Mouse (Mus musculus): Measurements from ENCODE around the gene Sox6. TPM values are rescaled to one million over a fixed set of nuclear protein-coding genes. Genes with fewer than 3 reads are reported as not detected.

Sox6 gene
- polyA plus RNA-seq, 1 experiment from 2014 or later = 37.5 TPM

DNA sequence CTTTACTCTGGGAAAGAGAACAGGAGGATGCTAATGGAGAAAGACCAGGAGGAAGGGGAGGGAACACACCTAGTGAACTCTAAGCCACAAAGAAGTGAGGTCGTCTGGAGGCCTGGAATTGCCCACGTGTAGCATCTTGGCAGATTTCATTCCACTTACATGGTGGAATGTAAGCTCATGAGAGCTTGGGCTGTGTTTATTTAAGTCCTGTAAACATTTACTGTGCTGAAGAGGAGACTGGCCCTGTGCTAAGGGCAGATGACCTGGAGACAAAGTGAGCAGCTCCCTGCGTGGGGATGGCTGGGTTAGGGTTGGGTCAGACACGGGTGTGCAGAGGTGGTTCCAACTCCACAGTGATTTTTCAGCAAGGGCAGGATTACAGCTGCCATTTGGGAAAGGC, 576.3 kb downstream of the Sox6 start:
- 22% methylated on average over 4 of the region's 4 CpGs for WGBS
- H3K27ac ChIP-seq (ENCODE audit: low read length) = no peak overlapping the region
- H3K4me3 ChIP-seq (replicated peaks; ENCODE audit: low read length) = no peak overlapping the region
- no peak overlapping the region for H3K9ac ChIP-seq (ENCODE audit: low read length)
- no peaks in the 10 kb centered on the region; the same call in 1 of the 2 replicates for H3K9me3 ChIP-seq (replicated peaks; ENCODE audit: control insufficient read depth, low read length)
- ATAC-seq (ENCODE audit: insufficient read depth, low FRiP score) = no peak
- no peak overlapping the region for H3K4me2 ChIP-seq (ENCODE audit: low read depth, low read length)
- no peaks in the 10 kb centered on the region for H3K27me3 ChIP-seq (ENCODE audit: control insufficient read depth, insufficient read depth, low read length)
- no peaks in the 10 kb centered on the region for H3K36me3 ChIP-seq (ENCODE audit: control insufficient read depth, insufficient read depth, low read length)
- H3K4me1 ChIP-seq (ENCODE audit: control insufficient read depth, insufficient read depth, low read length) = 0 out of 2 replicates have a peak, but pooled peaks cover 6% of the 10 kb centered on the region

DNA sequence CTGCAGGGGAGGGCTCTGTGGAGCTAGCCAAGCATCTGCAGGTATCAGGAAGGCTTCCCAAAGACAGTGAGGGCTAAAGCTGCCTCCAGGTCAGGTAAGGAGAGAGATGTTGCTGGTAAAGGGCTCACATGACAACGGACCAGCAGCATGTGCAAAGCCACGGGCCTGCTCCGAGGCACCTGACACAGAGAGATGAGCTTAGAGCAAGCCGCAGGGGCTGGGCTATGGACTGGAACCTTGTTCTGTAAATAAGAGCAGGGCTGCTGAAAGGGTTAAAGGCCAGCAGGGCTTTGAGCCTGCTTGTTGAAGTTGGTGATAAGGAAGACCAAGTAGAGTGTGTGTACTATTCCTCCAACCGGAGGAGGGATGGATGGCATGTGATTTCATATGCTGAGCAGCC, 583.6 kb downstream of the Sox6 start:
- H3K27me3 ChIP-seq (ENCODE audit: control insufficient read depth, insufficient read depth, low read length) = no peaks in the 10 kb centered on the region
- H3K9me3 ChIP-seq (replicated peaks; ENCODE audit: control insufficient read depth, low read length) = no peaks in the 10 kb centered on the region
- no peak overlapping the region for H3K27ac ChIP-seq (ENCODE audit: low read length)
- no peaks in the 10 kb centered on the region for H3K36me3 ChIP-seq (ENCODE audit: control insufficient read depth, insufficient read depth, low read length)
- ATAC-seq (ENCODE audit: insufficient read depth, low FRiP score) = no peak
- 71% methylated on average over 5 of the region's 5 CpGs for WGBS
- no peak overlapping the region for H3K4me3 ChIP-seq (replicated peaks; ENCODE audit: low read length)
- no peak overlapping the region for H3K9ac ChIP-seq (ENCODE audit: low read length)
- H3K4me2 ChIP-seq (ENCODE audit: low read depth, low read length) = no peak overlapping the region
- peaks cover 6% of the 10 kb centered on the region; the same call in 1 of the 2 replicates for H3K4me1 ChIP-seq (ENCODE audit: control insufficient read depth, insufficient read depth, low read length)

DNA sequence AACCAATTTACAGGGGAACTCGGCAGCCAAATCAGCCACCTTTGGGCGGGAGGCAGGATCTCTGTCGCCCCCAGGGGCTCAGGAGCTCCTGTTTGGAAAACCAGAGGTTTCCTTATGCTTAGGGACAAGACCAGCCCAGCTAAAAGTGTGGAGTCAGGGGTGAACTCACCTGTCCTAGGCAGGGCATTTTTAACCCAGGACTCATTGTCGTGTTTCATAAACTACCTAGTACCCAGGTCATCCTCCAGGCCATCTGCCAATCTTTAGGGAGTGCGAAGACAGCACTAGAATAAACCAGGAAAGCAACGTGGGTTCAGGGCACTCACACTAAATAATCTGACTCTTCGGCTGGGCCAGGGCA, 584.9 kb downstream of the Sox6 start:
- Histone ChIP-seq H3K4me2 (ENCODE audit: low read depth, low read length) (no peak overlapping the region), H3K27me3 (ENCODE audit: control insufficient read depth, insufficient read depth, low read length) (no peaks in the 10 kb centered on the region), H3K4me1 (ENCODE audit: control insufficient read depth, insufficient read depth, low read length) (peaks cover 13% of the 10 kb centered on the region; the same call in 1 of the 2 replicates), H3K9ac (ENCODE audit: low read length) (peak overlapping the region; percentile 31; the same call in 1 of the 2 replicates), H3K9me3 (replicated peaks; ENCODE audit: control insufficient read depth, low read length) (no peaks in the 10 kb centered on the region), H3K4me3 (replicated peaks; ENCODE audit: low read length) (no peak overlapping the region), H3K27ac (ENCODE audit: low read length) (no peak overlapping the region), H3K36me3 (ENCODE audit: control insufficient read depth, insufficient read depth, low read length) (no peaks in the 10 kb centered on the region)
- ATAC-seq (ENCODE audit: insufficient read depth, low FRiP score) = no peak
- WGBS = 66% methylated on average over 7 of the region's 7 CpGs

DNA sequence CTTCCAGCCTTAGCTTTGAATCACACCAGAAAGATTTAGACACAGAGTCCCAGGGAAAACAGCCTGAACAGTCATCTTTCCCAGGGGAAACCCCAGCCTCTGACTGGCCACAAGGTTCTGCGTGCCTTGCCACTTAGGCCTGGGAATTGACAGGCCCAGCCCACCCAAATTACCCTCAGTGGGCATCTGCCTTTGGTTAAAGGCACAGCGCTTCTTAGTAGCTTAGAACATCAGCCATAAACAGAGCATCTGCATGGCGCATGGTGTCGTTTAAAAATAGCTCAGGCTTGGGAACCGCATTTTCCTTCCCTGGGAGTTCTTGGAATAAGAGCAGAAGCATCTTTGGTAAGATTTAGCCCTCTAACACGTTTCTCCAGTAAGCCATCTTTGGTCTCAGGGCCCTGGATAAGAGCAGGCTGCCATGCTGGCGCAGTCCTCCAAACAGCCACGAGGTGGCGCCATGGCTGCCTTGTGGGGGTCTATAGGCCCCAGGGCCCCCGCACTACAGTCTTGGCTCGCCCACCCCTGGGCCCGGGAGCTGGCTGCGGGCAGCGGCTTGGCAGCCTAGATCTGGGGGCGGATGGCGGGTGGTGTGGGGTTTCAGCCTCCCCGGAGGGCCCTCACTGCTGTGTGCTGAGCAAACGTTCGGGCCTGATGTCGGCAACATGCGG, 585.4 kb downstream of the Sox6 start:
- Histone ChIP-seq H3K9ac (ENCODE audit: low read length) (peak overlapping the region; percentile 31; the same call in 1 of the 2 replicates), H3K4me3 (replicated peaks; ENCODE audit: low read length) (no peak overlapping the region), H3K9me3 (replicated peaks; ENCODE audit: control insufficient read depth, low read length) (no peaks in the 10 kb centered on the region), H3K4me1 (ENCODE audit: control insufficient read depth, insufficient read depth, low read length) (peaks cover 13% of the 10 kb centered on the region), H3K27ac (ENCODE audit: low read length) (no peak overlapping the region), H3K36me3 (ENCODE audit: control insufficient read depth, insufficient read depth, low read length) (no peaks in the 10 kb centered on the region), H3K27me3 (ENCODE audit: control insufficient read depth, insufficient read depth, low read length) (no peaks in the 10 kb centered on the region), H3K4me2 (ENCODE audit: low read depth, low read length) (peak overlapping the region; percentile 6; the same call in 1 of the 2 replicates)
- 32% methylated on average over 21 of the region's 21 CpGs for WGBS
- no peak for ATAC-seq (ENCODE audit: insufficient read depth, low FRiP score)

DNA sequence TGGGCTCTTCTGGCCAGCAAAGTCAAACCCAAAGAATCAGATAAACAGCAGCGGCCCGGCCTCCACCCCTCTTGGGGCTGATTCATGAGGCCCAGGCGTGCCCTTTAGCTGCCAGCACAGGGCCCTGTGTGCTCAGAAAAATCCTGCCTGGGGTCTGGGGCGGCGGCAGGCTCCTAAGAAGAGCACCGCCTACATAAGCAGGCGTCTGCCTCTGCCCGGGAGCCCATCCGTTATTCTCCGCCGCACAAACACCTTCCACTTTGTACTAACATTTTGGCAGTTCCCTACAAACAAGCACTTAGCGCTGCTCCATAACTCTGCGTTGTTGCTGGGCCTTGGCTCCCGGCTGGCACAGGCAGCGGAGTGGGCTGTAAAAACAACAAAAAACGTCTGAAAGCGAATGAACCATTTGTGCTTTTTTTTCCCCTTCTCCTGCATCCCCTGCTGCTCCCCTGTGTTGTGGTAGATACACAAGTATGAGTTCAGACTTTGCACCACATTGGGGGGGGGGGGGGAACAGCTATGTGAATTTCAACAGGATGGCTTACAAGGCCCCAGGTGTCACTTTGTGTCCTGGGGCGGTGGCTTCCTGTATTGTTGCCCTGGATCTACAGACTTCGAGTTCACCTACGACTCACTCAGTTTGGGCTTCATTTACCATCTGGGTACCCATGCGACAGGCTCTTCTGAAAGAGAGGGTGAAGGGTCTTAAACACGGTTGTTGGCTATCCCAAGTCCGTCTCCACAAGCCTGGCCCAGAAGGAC, 588.0 kb downstream of the Sox6 start:
- H3K27me3 ChIP-seq (ENCODE audit: control insufficient read depth, insufficient read depth, low read length) = no peaks in the 10 kb centered on the region
- peak overlapping the region; percentile 31; the same call in 1 of the 2 replicates for H3K27ac ChIP-seq (ENCODE audit: low read length)
- H3K36me3 ChIP-seq (ENCODE audit: control insufficient read depth, insufficient read depth, low read length) = no peaks in the 10 kb centered on the region
- H3K4me2 ChIP-seq (ENCODE audit: low read depth, low read length) = 0 out of 2 replicates have a peak overlapping the region, but pooled peaks have one; percentile 14
- no peak overlapping the region for H3K9ac ChIP-seq (ENCODE audit: low read length)
- WGBS = 35% methylated on average over 23 of the region's 23 CpGs
- peaks cover 13% of the 10 kb centered on the region for H3K4me1 ChIP-seq (ENCODE audit: control insufficient read depth, insufficient read depth, low read length)
- H3K9me3 ChIP-seq (replicated peaks; ENCODE audit: control insufficient read depth, low read length) = no peaks in the 10 kb centered on the region
- ATAC-seq (ENCODE audit: insufficient read depth, low FRiP score) = peak; percentile 19; the same call in 1 of the 2 replicates
- no peak overlapping the region for H3K4me3 ChIP-seq (replicated peaks; ENCODE audit: low read length)

DNA sequence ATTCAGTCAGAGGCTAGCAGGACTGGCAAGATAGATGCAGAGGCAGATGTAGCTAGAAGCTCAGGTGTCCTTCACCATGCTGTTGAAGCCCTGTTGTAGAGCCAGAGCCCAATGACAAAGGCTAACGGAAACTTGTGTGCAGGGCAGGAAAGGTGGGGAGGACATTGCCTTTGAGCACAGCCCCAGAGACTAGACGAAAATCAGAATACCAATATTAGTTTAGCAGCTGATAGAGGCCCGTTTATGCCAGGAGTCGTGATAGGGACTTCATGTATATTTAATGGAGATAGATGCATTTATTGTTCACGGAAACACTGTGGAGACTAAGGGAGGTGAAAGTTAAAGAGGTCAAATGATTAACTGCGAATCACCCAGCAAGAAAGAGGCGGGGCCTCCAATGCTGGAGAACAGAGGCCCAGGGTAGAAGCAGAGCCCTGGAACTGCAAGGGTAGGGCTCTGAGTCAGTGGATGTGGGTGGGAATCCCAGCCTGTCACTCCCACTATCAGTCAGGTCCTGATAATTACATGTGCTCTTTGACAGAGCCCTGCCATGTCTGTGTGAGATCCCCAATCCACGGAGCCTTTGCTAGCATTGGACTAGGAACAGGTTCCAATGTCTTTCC, 590.1 kb downstream of the Sox6 start:
- Histone ChIP-seq H3K27ac (ENCODE audit: low read length) (no peak overlapping the region), H3K4me2 (ENCODE audit: low read depth, low read length) (no peak overlapping the region), H3K4me3 (replicated peaks; ENCODE audit: low read length) (no peak overlapping the region), H3K9ac (ENCODE audit: low read length) (no peak overlapping the region), H3K27me3 (ENCODE audit: control insufficient read depth, insufficient read depth, low read length) (no peaks in the 10 kb centered on the region), H3K36me3 (ENCODE audit: control insufficient read depth, insufficient read depth, low read length) (no peaks in the 10 kb centered on the region), H3K4me1 (ENCODE audit: control insufficient read depth, insufficient read depth, low read length) (peaks cover 13% of the 10 kb centered on the region), H3K9me3 (replicated peaks; ENCODE audit: control insufficient read depth, low read length) (no peaks in the 10 kb centered on the region)
- 48% methylated on average over 8 of the region's 8 CpGs for WGBS
- ATAC-seq (ENCODE audit: insufficient read depth, low FRiP score) = peak; percentile 68; the same call in 1 of the 2 replicates

DNA sequence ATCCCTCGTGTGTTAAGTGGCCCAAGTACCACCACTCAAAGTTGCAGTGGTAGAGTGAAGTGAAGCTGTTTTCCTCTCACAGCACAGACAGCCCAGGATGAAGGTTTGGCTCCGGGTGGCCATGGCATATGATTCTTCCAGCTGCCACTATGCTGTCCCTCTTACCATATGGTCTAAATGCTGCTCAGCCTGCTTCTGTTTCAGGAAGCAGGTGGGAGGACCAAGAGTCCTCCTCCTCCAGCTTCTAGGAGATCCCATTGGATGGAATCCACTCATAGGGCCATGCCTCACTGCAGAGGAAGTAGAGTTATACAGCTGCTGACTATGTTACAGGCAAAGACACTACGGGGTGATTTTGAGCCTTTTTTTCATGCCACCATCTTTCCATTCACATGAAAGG, 591.5 kb downstream of the Sox6 start:
- Histone ChIP-seq H3K4me1 (ENCODE audit: control insufficient read depth, insufficient read depth, low read length) (peaks cover 13% of the 10 kb centered on the region), H3K9me3 (replicated peaks; ENCODE audit: control insufficient read depth, low read length) (no peaks in the 10 kb centered on the region), H3K4me3 (replicated peaks; ENCODE audit: low read length) (no peak overlapping the region), H3K27me3 (ENCODE audit: control insufficient read depth, insufficient read depth, low read length) (no peaks in the 10 kb centered on the region), H3K36me3 (ENCODE audit: control insufficient read depth, insufficient read depth, low read length) (no peaks in the 10 kb centered on the region), H3K9ac (ENCODE audit: low read length) (no peak overlapping the region), H3K4me2 (ENCODE audit: low read depth, low read length) (no peak overlapping the region), H3K27ac (ENCODE audit: low read length) (no peak overlapping the region)
- no peak for ATAC-seq (ENCODE audit: insufficient read depth, low FRiP score)
- WGBS = 56% methylated on average over 3 of the region's 3 CpGs

DNA sequence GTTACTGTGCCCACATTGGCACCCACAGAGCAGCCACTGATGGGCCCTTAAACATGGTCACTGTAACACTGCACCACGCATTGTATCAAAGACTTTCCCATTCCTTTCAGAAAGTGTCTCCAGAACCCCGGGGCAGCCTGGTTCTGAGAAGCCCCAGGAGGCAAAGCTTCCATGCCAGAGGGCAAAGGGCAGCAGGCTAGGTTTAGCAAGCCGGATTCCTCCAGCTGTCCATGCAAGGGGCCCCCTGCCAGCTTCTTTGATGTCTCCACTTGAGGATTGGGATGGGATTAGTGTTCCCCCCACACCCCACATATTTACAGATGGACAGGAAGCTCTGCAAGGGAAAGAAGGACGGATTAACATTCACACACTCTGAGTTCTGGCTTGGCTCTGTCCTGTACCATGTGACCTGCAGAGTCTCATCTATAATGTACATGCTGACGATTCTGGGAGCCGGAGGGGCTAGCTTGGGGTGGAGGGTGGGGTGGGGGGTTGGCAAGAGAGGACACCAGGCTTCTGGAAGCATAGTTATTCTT, 592.0 kb downstream of the Sox6 start:
- Histone ChIP-seq H3K4me2 (ENCODE audit: low read depth, low read length) (no peak overlapping the region), H3K36me3 (ENCODE audit: control insufficient read depth, insufficient read depth, low read length) (no peaks in the 10 kb centered on the region), H3K9ac (ENCODE audit: low read length) (no peak overlapping the region), H3K9me3 (replicated peaks; ENCODE audit: control insufficient read depth, low read length) (no peaks in the 10 kb centered on the region), H3K27ac (ENCODE audit: low read length) (no peak overlapping the region), H3K4me1 (ENCODE audit: control insufficient read depth, insufficient read depth, low read length) (peaks cover 13% of the 10 kb centered on the region), H3K27me3 (ENCODE audit: control insufficient read depth, insufficient read depth, low read length) (no peaks in the 10 kb centered on the region), H3K4me3 (replicated peaks; ENCODE audit: low read length) (no peak overlapping the region)
- no peak for ATAC-seq (ENCODE audit: insufficient read depth, low FRiP score)
- 34% methylated on average over 6 of the region's 6 CpGs for WGBS

All from stomach, embryonic 16.5 days (tissue).